Mouse (Mus musculus) midbrain, embryonic 12.5 days (tissue): ENCODE data around the gene Fgfr4. TPM values are rescaled to one million over a fixed set of nuclear protein-coding genes. Genes with fewer than 3 reads are reported as not detected.
A peak's percentile ranks its signal among the peaks of the same experiment; 100 is the strongest.

ENCODE experiments used
- ATAC-seq: fragments of 200-750 bp; cut with Nextera tagmentation; 2 replicates; pipeline ENCODE4 v1.8.0; 2017; ENCODE audit warnings: low read depth, moderate TSS enrichment, moderate library complexity; ENCODE audit not compliant: low FRiP score
- H3K27ac ChIP-seq: fragments of 300-500 bp; sonication (generic); replicated peaks from 2 replicates; pipeline ENCODE4 v1.5.1; 2016; ENCODE audit warnings: mild to moderate bottlenecking
- H3K27me3 ChIP-seq: fragments of 300-500 bp; sonication (generic); 2 replicates; pipeline ENCODE4 v1.6.1; 2016; ENCODE audit warnings: mild to moderate bottlenecking
- H3K36me3 ChIP-seq: fragments of 300-500 bp; sonication (generic); 2 replicates; pipeline ENCODE4 v1.6.1; 2016
- H3K4me1 ChIP-seq: fragments of 300-500 bp; sonication (generic); 2 replicates; pipeline ENCODE4 v1.6.1; 2016
- H3K4me2 ChIP-seq: fragments of 300-500 bp; sonication (generic); replicated peaks from 2 replicates; pipeline ENCODE4 v1.6.1; 2016; ENCODE audit warnings: mild to moderate bottlenecking, moderate library complexity
- H3K4me3 ChIP-seq: fragments of 300-500 bp; sonication (generic); 2 replicates; pipeline ENCODE4 v1.5.1; 2016; ENCODE audit warnings: mild to moderate bottlenecking
- H3K9ac ChIP-seq: fragments of 300-500 bp; sonication (generic); replicated peaks from 2 replicates; pipeline ENCODE4 v1.6.1; 2016; ENCODE audit warnings: mild to moderate bottlenecking, moderate library complexity
- H3K9me3 ChIP-seq: fragments of 300-500 bp; sonication (generic); 2 replicates; pipeline ENCODE4 v1.6.1; 2016; ENCODE audit warnings: mild to moderate bottlenecking
- WGBS: fragments of 180-500 bp; shearing (Covaris S2); methylation state at CpG from one replicate; pipeline ENCODE4 v1.1.7; 2016; 5-methylcytosine and 5-hydroxymethylcytosine counted together
- polyA plus RNA-seq: library from polyadenylated mRNA; unstranded; fragments of >200 nt; fragmentation: Nextera tagmentation; extraction: Ambion mirVana; gene quantifications from 2 replicates; pipeline ENCODE4 v1.2.1, GENCODE M21; 2016

Gene Fgfr4
- polyA plus RNA-seq, 1 experiment from 2014 or later, result 0.70 TPM

- peaks cover 56% of the 10 kb centered on the region for H3K4me1 ChIP-seq
- peak overlapping the region; percentile 90 for H3K4me3 ChIP-seq
These were observed 60.1 kb downstream of the Fgfr4 start for GRCm38 (mm10) chr13:55212361-55213137.

GRCm38 (mm10) chr13:55213138-55213806, 60.8 kb downstream of the Fgfr4 start:
- Histone ChIP-seq H3K4me2 (peak overlapping the region; percentile 77), H3K9me3 (no peaks in the 10 kb centered on the region), H3K9ac (peak overlapping the region; percentile 98), H3K27ac (peak overlapping the region; percentile 99), H3K4me1 (peaks cover 61% of the 10 kb centered on the region), H3K36me3 (peaks cover 31% of the 10 kb centered on the region), H3K27me3 (peaks cover 3% of the 10 kb centered on the region; the same call in 1 of the 2 replicates), H3K4me3 (peak overlapping the region; percentile 90)
- WGBS, result 59% methylated on average over 10 of the region's 10 CpGs
- ATAC-seq, result no peak

More at GRCm38 (mm10) chr13:55212361-55213137, 60.1 kb downstream of the Fgfr4 start:
- under 1% methylated on average over 57 of the region's 58 CpGs for WGBS
- H3K36me3 ChIP-seq, result peaks cover 27% of the 10 kb centered on the region
- H3K27me3 ChIP-seq, result peaks cover 9% of the 10 kb centered on the region; the same call in 1 of the 2 replicates
- H3K4me2 ChIP-seq, result peak overlapping the region; percentile 77
- H3K27ac ChIP-seq, result peak overlapping the region; percentile 99
- H3K9me3 ChIP-seq, result no peaks in the 10 kb centered on the region
- peak overlapping the region; percentile 98 for H3K9ac ChIP-seq
- no peak for ATAC-seq

Other genes starting within 250 kb of the Fgfr4 start
- 2.6 and 4.4 TPM in 2 replicates for gene Unc5a, start 203.2 kb upstream of the Fgfr4 start, polyA plus RNA-seq
- gene Hk3, start 131.3 kb upstream of the Fgfr4 start, polyA plus RNA-seq, result 0.75 and 1.3 TPM in 2 replicates
- 21.7 and 23.5 TPM in 2 replicates for gene Uimc1, start 52.3 kb upstream of the Fgfr4 start, polyA plus RNA-seq
- 24.1 and 27.4 TPM in 2 replicates for gene Zfp346, start 47.3 kb upstream of the Fgfr4 start, polyA plus RNA-seq
- not detected in 2 replicates for gene Gm17617, start 19.1 kb upstream of the Fgfr4 start, polyA plus RNA-seq
- gene Nsd1, start 57.1 kb downstream of the Fgfr4 start, polyA plus RNA-seq, result 81.7 and 83.6 TPM in 2 replicates
- gene Prelid1, start 167.9 kb downstream of the Fgfr4 start, polyA plus RNA-seq, result 317 and 349 TPM in 2 replicates
- gene Rab24, start 169.3 kb downstream of the Fgfr4 start, polyA plus RNA-seq, result 99.6 and 111 TPM in 2 replicates
- gene Mxd3, start 177.2 kb downstream of the Fgfr4 start, polyA plus RNA-seq, result 28.7 and 32.1 TPM in 2 replicates
- 91.8 and 94.7 TPM in 2 replicates for gene Lman2, start 210.1 kb downstream of the Fgfr4 start, polyA plus RNA-seq
- 0.47 and 0.59 TPM in 2 replicates for gene Rgs14, start 217.1 kb downstream of the Fgfr4 start, polyA plus RNA-seq
- gene Slc34a1, start 245.5 kb downstream of the Fgfr4 start, polyA plus RNA-seq, result 0.06 TPM in 1 of 2 replicates, not detected in the other